In genomic region chr14:78525611-78526457, GRCm38 (mm10) we compare ENCODE assay signal across 10 mouse cellular contexts. TPM values are rescaled to one million over a fixed set of nuclear protein-coding genes. Genes with fewer than 3 reads are reported as not detected.
DNase-seq lines count a peak whose midpoint lies in the region; ATAC-seq and TF ChIP-seq lines count a peak whose summit lies in the region.
"Had no signal": no experiment of that assay in that cellular context is flagged by ENCODE, and none has a peak within 500 bp of the region (broad histone marks: within the 10 kb centered on the region; RNA-seq: fewer than 3 reads in every experiment).

No protein-coding gene starts in this region.

- no peak for TF ChIP-seq POLR2A in lung, adult 2 months (IDR thresholded peaks at IDR 0.05; ENCODE audit: borderline replicate concordance, extremely low read depth, low read depth, low read length)

- H3K4me2 ChIP-seq in heart, embryonic 12.5 days: no peak overlapping the region
- no peak overlapping the region for H3K4me2 ChIP-seq in lung, embryonic 16.5 days (ENCODE audit: low read depth, low read length)
- no peak overlapping the region for H3K4me2 ChIP-seq in liver, embryonic 12.5 days
- no peak overlapping the region for H3K4me2 ChIP-seq in stomach, embryonic 16.5 days (ENCODE audit: low read depth, low read length)

- H3K4me3 ChIP-seq in heart, embryonic 12.5 days: no peak overlapping the region
- H3K4me3 ChIP-seq in lung, embryonic 16.5 days (ENCODE audit: low read length): no peak overlapping the region
- H3K4me3 ChIP-seq in lung, adult 2 months (replicated peaks; ENCODE audit: extremely low read depth, low read depth, low read length): no peak overlapping the region
- H3K4me3 ChIP-seq in liver, embryonic 12.5 days: no peak overlapping the region
- no peak overlapping the region for H3K4me3 ChIP-seq in stomach, embryonic 16.5 days (replicated peaks; ENCODE audit: low read length)

- no peak for DNase-seq in heart, postnatal 25 days (ENCODE audit: low spot score)
- no peak for DNase-seq in lung, adult 2 months
- no peak for DNase-seq in layer of hippocampus, adult 18-20 months (ENCODE audit: low spot score in 2 of 2)
- DNase-seq in ovary, postnatal 36 days (ENCODE audit: low spot score): no peak
- DNase-seq: gastrocnemius, postnatal 14 days; retina, postnatal 1 day had no signal

- H3K27me3 ChIP-seq in heart, embryonic 12.5 days (replicated peaks): no peaks in the 10 kb centered on the region
- no peaks in the 10 kb centered on the region for H3K27me3 ChIP-seq in lung, embryonic 16.5 days (ENCODE audit: control insufficient read depth, insufficient read depth, low read depth, low read length)
- no peaks in the 10 kb centered on the region for H3K27me3 ChIP-seq in liver, embryonic 12.5 days (replicated peaks)
- H3K27me3 ChIP-seq in stomach, embryonic 16.5 days (ENCODE audit: control insufficient read depth, insufficient read depth, low read length): no peaks in the 10 kb centered on the region

- WGBS in heart, embryonic 12.5 days: 92% methylated on average over 3 of the region's 3 CpGs
- 100% methylated on average over 3 of the region's 3 CpGs for WGBS in lung, embryonic 16.5 days
- WGBS in lung, adult 2 months: 94% methylated on average over 3 of the region's 3 CpGs
- WGBS in liver, embryonic 12.5 days (ENCODE audit: insufficient replicate concordance): 91% methylated on average over 3 of the region's 3 CpGs
- 92% methylated on average over 3 of the region's 3 CpGs for WGBS in stomach, embryonic 16.5 days

- peaks cover 49% of the 10 kb centered on the region for H3K4me1 ChIP-seq in heart, embryonic 12.5 days (replicated peaks)
- H3K4me1 ChIP-seq in lung, embryonic 16.5 days (replicated peaks; ENCODE audit: control insufficient read depth, insufficient read depth, low read length): peaks cover 26% of the 10 kb centered on the region
- peaks cover 27% of the 10 kb centered on the region for H3K4me1 ChIP-seq in lung, adult 2 months (ENCODE audit: control insufficient read depth, insufficient read depth, low read length)
- H3K4me1 ChIP-seq in liver, embryonic 12.5 days: peaks cover 58% of the 10 kb centered on the region
- peaks cover 24% of the 10 kb centered on the region for H3K4me1 ChIP-seq in stomach, embryonic 16.5 days (ENCODE audit: control insufficient read depth, insufficient read depth, low read length)

- peaks cover 9% of the 10 kb centered on the region for H3K36me3 ChIP-seq in heart, embryonic 12.5 days
- H3K36me3 ChIP-seq in lung, embryonic 16.5 days (ENCODE audit: control insufficient read depth, insufficient read depth, low read length): no peaks in the 10 kb centered on the region
- H3K36me3 ChIP-seq in liver, embryonic 12.5 days: peaks cover 6% of the 10 kb centered on the region; the same call in 1 of the 2 replicates
- no peaks in the 10 kb centered on the region; the same call in 1 of the 2 replicates for H3K36me3 ChIP-seq in stomach, embryonic 16.5 days (ENCODE audit: control insufficient read depth, insufficient read depth, low read length)

- H3K9me3 ChIP-seq in heart, embryonic 12.5 days (replicated peaks): no peaks in the 10 kb centered on the region
- H3K9me3 ChIP-seq in lung, embryonic 16.5 days (ENCODE audit: control insufficient read depth, low read length): no peaks in the 10 kb centered on the region
- no peaks in the 10 kb centered on the region for H3K9me3 ChIP-seq in liver, embryonic 12.5 days (replicated peaks)
- no peaks in the 10 kb centered on the region for H3K9me3 ChIP-seq in stomach, embryonic 16.5 days (replicated peaks; ENCODE audit: control insufficient read depth, low read length)

- no peak for TF ChIP-seq CTCF in lung, adult 2 months (IDR thresholded peaks at IDR 0.05; ENCODE audit: insufficient read depth, low read length)

- H3K9ac ChIP-seq in heart, embryonic 12.5 days: no peak overlapping the region
- no peak overlapping the region for H3K9ac ChIP-seq in lung, embryonic 16.5 days (ENCODE audit: low read length)
- H3K9ac ChIP-seq in liver, embryonic 12.5 days: no peak overlapping the region
- H3K9ac ChIP-seq in stomach, embryonic 16.5 days (ENCODE audit: low read length): 0 out of 2 replicates have a peak overlapping the region, but pooled peaks have one; percentile 21

- peak; percentile 40 for ATAC-seq in heart, embryonic 12.5 days (ENCODE audit: insufficient number of reproducible peaks, low FRiP score)
- peak; percentile 68 for ATAC-seq in lung, embryonic 16.5 days (ENCODE audit: low read depth)
- peak; percentile 68 for ATAC-seq in liver, embryonic 12.5 days
- ATAC-seq in stomach, embryonic 16.5 days (ENCODE audit: insufficient read depth, low FRiP score): peak; percentile 56

- intact Hi-C loops in heart, postnatal 25 days (cut with DNase I): no loop called here

- H3K27ac ChIP-seq in heart, embryonic 12.5 days (ENCODE audit: poor library complexity, severe bottlenecking): no peak overlapping the region
- no peak overlapping the region for H3K27ac ChIP-seq in lung, embryonic 16.5 days (ENCODE audit: low read length)
- no peak overlapping the region for H3K27ac ChIP-seq in liver, embryonic 12.5 days
- no peak overlapping the region; the same call in 1 of the 2 replicates for H3K27ac ChIP-seq in stomach, embryonic 16.5 days (ENCODE audit: low read length)

RNA-seq across cellular contexts. Expression of gene Akap11, which starts 10.8 kb away (rescaled TPM):
- polyA plus RNA-seq in heart, embryonic 12.5 days (2016; fragmentation: Nextera tagmentation; extraction: Ambion mirVana): 20.0 and 20.7 TPM in 2 replicates
- total RNA-seq in heart, postnatal 25 days (2021): 10 to 100 TPM; 28.8 to 34.4 TPM
- 18.1 and 19.1 TPM in 2 replicates for polyA plus RNA-seq in lung, embryonic 16.5 days (2015; fragmentation: Nextera tagmentation; extraction: Ambion mirVana)
- polyA plus RNA-seq in lung, adult 2 months (2012; rRNA removed): 5.3 and 10.2 TPM in 2 replicates
- 9.5 and 11.2 TPM in 2 replicates for polyA plus RNA-seq in liver, embryonic 12.5 days (2016; fragmentation: Nextera tagmentation; extraction: Ambion mirVana)
- 16.3 and 17.6 TPM in 2 replicates for polyA plus RNA-seq in stomach, embryonic 16.5 days (2015; fragmentation: Nextera tagmentation; extraction: Ambion mirVana)
- total RNA-seq in layer of hippocampus, adult 18-20 months (2021): 100 to 1,000 TPM; 183 to 188 TPM
